Mouse (Mus musculus) heart, embryonic 10.5 days (tissue): ENCODE data around the gene Pdgfd. TPM values are rescaled to one million over a fixed set of nuclear protein-coding genes. Genes with fewer than 3 reads are reported as not detected.
"Not testable (repeated sequence)": the region's sequence is repeated elsewhere in the genome, so short reads cannot be mapped to it uniquely, and the experiment has no call there.

Experiments used
- DNase-seq: peaks from one replicate; pipeline ENCODE4 v3.0.0-alpha.2; 2017; ENCODE audit warnings: low spot score
- H3K27ac ChIP-seq: fragments of 300-500 bp; sonication (generic); 2 replicates; pipeline ENCODE4 v1.5.1; 2016; ENCODE audit warnings: mild to moderate bottlenecking
- H3K27me3 ChIP-seq: fragments of 300-500 bp; sonication (generic); 2 replicates; pipeline ENCODE4 v1.6.1; 2016; ENCODE audit warnings: mild to moderate bottlenecking; ENCODE audit not compliant: poor library complexity, insufficient read depth, severe bottlenecking
- H3K36me3 ChIP-seq: fragments of 300-500 bp; sonication (generic); 2 replicates; pipeline ENCODE4 v1.6.1; 2016; ENCODE audit warnings: mild to moderate bottlenecking, moderate library complexity
- H3K4me1 ChIP-seq: fragments of 300-500 bp; sonication (generic); 2 replicates; pipeline ENCODE4 v1.6.1; 2016; ENCODE audit warnings: mild to moderate bottlenecking
- H3K4me3 ChIP-seq: fragments of 300-500 bp; sonication (generic); 2 replicates; pipeline ENCODE4 v1.5.1; 2016; ENCODE audit warnings: mild to moderate bottlenecking, moderate library complexity
- H3K9me3 ChIP-seq: fragments of 300-500 bp; sonication (generic); 2 replicates; pipeline ENCODE4 v1.6.1; 2016; ENCODE audit warnings: mild to moderate bottlenecking, moderate library complexity
- WGBS: fragments of 180-500 bp; shearing (Covaris S2); methylation state at CpG from one replicate; pipeline ENCODE4 v1.1.7; 2016; 5-methylcytosine and 5-hydroxymethylcytosine counted together
- polyA plus RNA-seq: library from polyadenylated mRNA; unstranded; fragments of >200 nt; fragmentation: Nextera tagmentation; extraction: Ambion mirVana; gene quantifications from 2 replicates; pipeline ENCODE4 v1.2.1, GENCODE M21; 2016

Gene Pdgfd
- polyA plus RNA-seq, result 8.8 and 12.0 TPM in 2 replicates

DNA sequence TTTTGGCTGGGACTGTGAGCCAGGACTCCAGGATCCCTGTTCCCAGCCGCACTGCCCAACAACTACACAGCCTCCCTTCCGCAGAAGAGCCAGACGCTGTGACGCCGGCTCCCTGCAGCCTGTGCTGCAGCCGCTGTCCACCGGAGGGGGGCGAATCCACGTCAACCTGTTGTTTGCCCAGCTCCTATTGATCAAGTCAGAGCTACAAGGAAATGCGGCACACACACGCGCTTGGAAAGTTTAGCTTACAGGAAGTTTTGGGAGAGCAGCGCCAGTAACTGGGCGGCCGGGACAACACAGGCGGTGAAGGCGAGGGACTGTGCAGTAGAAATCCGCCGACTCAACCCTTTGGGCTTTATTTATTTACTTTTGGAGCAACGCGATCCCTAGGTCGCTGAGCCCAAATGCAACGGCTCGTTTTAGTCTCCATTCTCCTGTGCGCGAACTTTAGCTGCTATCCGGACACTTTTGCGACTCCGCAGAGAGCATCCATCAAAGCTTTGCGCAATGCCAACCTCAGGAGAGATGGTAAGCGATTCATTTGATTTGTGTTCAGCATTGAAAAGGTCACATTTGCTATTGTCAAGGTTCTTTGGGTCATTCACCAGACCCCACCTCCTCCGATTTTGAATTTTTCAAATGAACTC lies at the start of gene Pdgfd:
Gene Pdgfd, plus strand, starts transcription at position 194 of the 647 bp plus-strand sequence.
- no peaks in the 10 kb centered on the region for H3K36me3 ChIP-seq
- no peaks in the 10 kb centered on the region for H3K27me3 ChIP-seq
- 2% methylated on average over 32 of the region's 32 CpGs for WGBS

DNA sequence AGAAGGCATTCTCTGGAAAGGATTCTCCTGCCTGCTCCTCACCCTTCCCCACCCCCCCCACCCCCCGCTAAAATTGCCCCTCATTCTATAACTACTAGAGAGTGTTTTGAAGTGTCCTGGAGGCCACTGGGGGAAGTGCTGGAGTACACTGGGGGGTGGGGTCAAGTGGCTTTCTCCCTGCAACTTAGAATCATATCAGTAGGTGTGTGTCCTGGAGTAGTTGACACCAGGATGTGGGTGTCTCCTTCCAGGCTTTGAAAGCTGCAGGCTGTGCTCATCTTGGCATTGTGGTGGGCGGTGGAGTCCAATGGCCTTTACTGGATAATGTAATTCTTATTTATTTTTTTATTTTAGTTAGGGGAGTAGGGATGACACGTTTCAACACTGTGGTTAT lies 651 bp downstream of the Pdgfd start:
- no peak for DNase-seq
- Histone ChIP-seq H3K36me3 (no peaks in the 10 kb centered on the region), H3K27me3 (no peaks in the 10 kb centered on the region), H3K9me3 (no peaks in the 10 kb centered on the region), H3K4me1 (peaks cover 11% of the 10 kb centered on the region), H3K4me3 (peak overlapping the region; percentile 67), H3K27ac (peak overlapping the region; percentile 88)
- 35% methylated on average over 3 of the region's 3 CpGs for WGBS

More for the DNA sequence above, at the start of gene Pdgfd:
- no peaks in the 10 kb centered on the region for H3K9me3 ChIP-seq
- peak; percentile 90 for DNase-seq
- peak within 1 kb of the TSS; percentile 67 for H3K4me3 ChIP-seq
- H3K27ac ChIP-seq, result peak within 1 kb of the TSS; percentile 88
- H3K4me1 ChIP-seq, result peaks cover 11% of the 10 kb centered on the region

DNA sequence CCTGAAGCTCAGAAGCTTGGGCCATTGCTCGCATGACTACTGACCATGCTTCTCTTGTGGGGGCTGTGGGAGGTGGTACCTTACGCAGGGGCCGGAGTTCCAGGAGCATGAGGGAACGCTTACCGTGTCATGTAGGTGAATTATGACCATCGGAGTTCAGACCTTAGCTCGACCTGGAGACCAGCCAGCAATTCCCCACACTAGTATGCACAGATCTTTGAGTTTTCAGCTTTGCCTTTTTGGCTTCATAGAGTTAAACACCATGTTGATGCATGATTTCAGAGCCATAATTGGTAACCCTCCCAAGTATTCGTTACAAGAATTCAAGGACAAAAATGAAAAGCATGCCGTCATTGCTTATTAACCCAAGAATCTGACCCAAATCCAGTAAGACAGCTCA lies 2.6 kb downstream of the Pdgfd start:
- Histone ChIP-seq H3K27ac (no peak overlapping the region), H3K27me3 (no peaks in the 10 kb centered on the region), H3K36me3 (no peaks in the 10 kb centered on the region), H3K9me3 (no peaks in the 10 kb centered on the region), H3K4me1 (peaks cover 11% of the 10 kb centered on the region), H3K4me3 (no peak overlapping the region)
- no peak for DNase-seq
- WGBS, result 79% methylated on average over 9 of the region's 9 CpGs

DNA sequence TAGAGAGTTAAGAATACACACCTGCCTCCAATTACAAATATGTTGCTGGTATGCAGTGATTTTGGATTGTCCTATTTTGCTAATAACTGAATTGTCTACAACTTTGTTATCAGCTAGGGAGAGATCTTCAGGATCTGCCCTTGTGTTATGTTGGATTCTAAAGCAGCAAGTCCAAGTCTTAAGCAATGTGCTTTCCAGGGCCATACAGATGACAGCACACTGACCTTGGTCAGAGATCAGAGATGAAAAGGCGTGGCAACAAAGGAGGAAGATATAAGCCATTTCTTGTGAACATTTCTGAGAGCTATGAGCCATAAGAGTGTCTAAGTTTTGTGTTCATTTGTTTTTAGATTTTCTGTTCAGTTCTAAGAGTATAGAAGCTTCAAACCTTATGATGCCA lies 4.9 kb downstream of the Pdgfd start:
- Histone ChIP-seq H3K4me1 (peaks cover 7% of the 10 kb centered on the region), H3K9me3 (no peaks in the 10 kb centered on the region), H3K4me3 (no peak overlapping the region), H3K27ac (no peak overlapping the region), H3K27me3 (no peaks in the 10 kb centered on the region), H3K36me3 (no peaks in the 10 kb centered on the region)
- 82% methylated on average over 1 of the region's 1 CpGs for WGBS
- DNase-seq, result no peak

DNA sequence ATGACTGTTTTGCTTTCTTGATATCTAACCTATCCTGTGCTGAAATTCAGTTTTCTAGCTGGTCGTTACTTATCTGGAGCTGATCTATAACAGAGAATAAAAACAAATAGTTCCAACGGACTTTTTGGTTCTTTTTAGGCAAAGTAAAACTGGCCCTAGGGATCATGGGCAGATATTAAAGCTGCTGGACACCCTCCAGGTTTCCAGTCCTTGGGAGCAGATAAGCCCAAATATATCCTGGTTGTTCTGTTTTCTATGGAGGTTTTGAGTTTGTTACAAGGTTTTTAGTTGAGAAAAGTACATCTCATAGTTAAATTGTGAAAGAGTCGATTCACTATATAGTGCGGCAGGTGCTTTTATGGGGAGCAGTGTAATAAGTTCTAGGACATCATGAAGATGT lies 7.3 kb downstream of the Pdgfd start:
- H3K4me1 ChIP-seq, result no peaks in the 10 kb centered on the region
- no peak overlapping the region for H3K27ac ChIP-seq
- no peaks in the 10 kb centered on the region for H3K36me3 ChIP-seq
- WGBS, result 80% methylated on average over 4 of the region's 4 CpGs
- H3K4me3 ChIP-seq, result no peak overlapping the region
- DNase-seq, result no peak
- no peaks in the 10 kb centered on the region for H3K9me3 ChIP-seq
- H3K27me3 ChIP-seq, result no peaks in the 10 kb centered on the region

DNA sequence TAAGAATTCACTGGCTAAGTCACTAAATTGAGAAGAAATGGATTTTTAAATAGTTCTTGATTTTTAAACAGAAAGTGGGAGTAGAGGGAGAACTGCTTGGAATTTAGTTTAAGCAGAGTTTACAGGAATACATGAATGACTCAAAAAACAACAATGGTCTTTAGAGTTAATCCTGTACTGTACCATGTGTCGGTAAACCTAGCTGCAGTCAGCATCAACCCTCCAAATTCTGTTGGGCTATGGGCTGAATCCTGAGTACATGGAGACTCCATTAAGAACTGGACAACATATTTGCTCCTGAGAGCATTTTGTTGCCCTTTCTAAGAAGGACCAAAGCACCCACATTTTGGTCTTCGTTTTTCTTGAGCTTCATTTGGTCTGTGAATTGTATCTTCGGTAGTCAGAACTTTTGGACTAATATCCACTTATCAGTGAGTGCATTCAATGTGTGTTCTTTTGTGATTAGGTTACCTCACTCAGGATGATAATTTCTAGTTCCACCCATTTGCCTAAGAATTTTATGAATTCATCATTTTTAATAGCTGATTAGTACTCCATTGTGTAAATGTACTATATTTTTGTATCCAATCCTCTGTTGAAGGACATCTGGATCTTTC lies 14.0 kb downstream of the Pdgfd start:
- Histone ChIP-seq H3K27me3 (no peaks in the 10 kb centered on the region), H3K27ac (no peak overlapping the region), H3K36me3 (no peaks in the 10 kb centered on the region), H3K4me1 (no peaks in the 10 kb centered on the region), H3K4me3 (no peak overlapping the region), H3K9me3 (no peaks in the 10 kb centered on the region)
- no peak for DNase-seq
- WGBS, result 83% methylated on average over 3 of the region's 3 CpGs

DNA sequence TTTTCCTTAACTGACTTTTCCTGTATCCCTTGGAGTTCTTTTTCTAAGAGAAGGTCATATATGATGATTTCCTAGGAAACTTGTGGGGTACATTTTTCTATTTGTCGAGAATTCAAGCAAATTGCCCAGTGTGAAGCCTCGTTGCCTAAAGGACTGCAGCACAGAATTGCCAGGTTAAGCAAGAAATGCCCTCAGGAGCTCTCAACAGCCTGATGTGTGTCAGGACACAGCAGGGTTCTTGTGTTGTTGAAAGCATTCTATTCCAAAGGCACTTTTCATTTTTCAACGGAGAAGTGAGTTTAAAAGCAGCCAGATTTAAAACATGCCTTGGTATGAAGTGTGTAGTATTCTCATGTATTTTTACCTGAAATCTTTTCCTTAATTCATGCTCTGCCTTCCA lies 19.6 kb downstream of the Pdgfd start:
- Histone ChIP-seq H3K4me3 (no peak overlapping the region), H3K27me3 (no peaks in the 10 kb centered on the region), H3K36me3 (no peaks in the 10 kb centered on the region), H3K4me1 (0 out of 2 replicates have a peak, but pooled peaks cover 3% of the 10 kb centered on the region), H3K27ac (no peak overlapping the region), H3K9me3 (no peaks in the 10 kb centered on the region)
- DNase-seq, result no peak
- WGBS, result 38% methylated on average over 3 of the region's 3 CpGs

DNA sequence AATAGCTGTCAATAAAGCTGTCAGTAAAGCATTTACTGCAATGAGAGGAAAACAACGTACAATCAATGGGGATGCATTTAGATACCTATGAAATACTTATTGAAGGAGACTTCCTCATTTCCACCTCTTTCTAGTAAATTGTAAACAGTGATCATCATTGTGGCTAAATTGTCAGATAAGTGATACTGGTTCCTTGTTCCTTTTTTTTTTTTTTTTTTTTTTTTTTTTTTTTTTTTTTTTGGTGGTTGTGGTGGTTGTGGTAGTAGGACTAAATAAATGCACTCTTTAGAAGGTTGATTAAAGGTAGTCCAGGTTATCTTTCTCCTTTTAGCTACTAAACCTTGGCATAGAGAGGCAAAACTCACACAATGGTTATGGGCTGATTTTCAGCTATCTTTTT lies 25.0 kb downstream of the Pdgfd start:
- H3K27me3 ChIP-seq, result no peaks in the 10 kb centered on the region
- no peak overlapping the region for H3K27ac ChIP-seq
- H3K36me3 ChIP-seq, result no peaks in the 10 kb centered on the region
- no peaks in the 10 kb centered on the region for H3K9me3 ChIP-seq
- H3K4me3 ChIP-seq, result no peak overlapping the region
- 0 out of 2 replicates have a peak, but pooled peaks cover 3% of the 10 kb centered on the region for H3K4me1 ChIP-seq
- no peak for DNase-seq
- WGBS, result 88% methylated on average over 1 of the region's 1 CpGs

DNA sequence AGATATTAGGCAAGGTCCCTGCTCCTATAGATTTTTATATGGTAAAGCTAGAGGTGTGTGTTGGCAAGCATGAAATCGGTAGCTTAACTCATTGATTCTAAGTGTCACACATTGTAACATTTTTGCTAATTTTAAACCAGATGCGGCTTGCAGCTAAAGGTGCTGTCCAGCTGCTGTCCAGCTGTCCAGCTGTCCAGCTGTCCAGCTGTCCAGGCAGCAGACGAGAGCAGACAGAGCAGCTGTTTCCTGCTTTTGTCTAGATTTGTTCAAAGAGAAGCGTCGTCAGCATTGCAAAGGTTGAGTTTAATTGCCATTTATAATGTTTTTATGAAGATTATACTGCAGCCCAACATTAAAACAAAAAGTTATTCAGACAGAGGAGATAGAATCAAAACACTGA lies 44.5 kb downstream of the Pdgfd start:
- 75% methylated on average over 5 of the region's 5 CpGs for WGBS
- Histone ChIP-seq H3K4me3 (no peak overlapping the region), H3K36me3 (no peaks in the 10 kb centered on the region), H3K4me1 (no peaks in the 10 kb centered on the region), H3K9me3 (no peaks in the 10 kb centered on the region), H3K27me3 (no peaks in the 10 kb centered on the region), H3K27ac (no peak overlapping the region)
- DNase-seq, result no peak

DNA sequence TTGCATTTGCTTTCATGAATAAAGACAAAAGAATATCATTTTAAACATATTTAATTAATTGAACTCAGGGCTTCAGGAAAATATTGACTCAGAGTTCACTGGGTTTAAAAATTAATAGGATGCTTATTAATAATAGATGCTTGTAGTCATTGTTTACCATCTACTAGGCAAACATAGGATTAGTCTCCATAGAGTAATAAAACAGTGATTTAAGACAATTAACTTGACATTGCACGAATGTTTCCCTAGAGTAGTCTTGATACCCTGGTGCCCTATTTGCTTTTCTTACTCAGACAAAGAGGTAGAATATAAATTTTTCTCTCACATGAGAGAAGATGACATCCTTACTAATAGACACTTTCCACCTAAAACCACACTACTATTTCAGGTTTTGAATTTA lies 49.1 kb downstream of the Pdgfd start:
- no peaks in the 10 kb centered on the region for H3K27me3 ChIP-seq
- H3K4me1 ChIP-seq, result no peaks in the 10 kb centered on the region
- H3K27ac ChIP-seq, result no peak overlapping the region
- no peaks in the 10 kb centered on the region for H3K36me3 ChIP-seq
- 86% methylated on average over 1 of the region's 1 CpGs for WGBS
- no peaks in the 10 kb centered on the region for H3K9me3 ChIP-seq
- DNase-seq, result no peak
- H3K4me3 ChIP-seq, result no peak overlapping the region

DNA sequence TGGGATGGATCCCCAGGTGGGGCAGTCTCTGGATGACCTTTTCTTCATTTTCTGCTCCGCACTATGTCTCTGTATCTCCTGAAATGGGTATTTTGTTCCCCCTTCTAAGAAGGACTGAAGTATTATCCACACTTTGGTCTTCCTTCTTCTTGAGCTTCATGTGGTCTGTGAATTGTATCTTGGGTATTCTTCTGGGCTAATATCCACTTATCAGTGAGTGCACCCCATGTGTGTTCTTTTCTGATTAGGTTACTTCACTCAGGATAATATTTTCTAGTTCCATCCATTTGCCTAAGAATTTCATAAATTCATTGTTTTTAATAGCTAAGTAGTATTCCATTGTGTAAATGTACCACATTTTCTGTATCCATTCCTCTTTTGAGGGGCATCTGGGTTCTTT lies 67.6 kb downstream of the Pdgfd start:
- not testable (repeated sequence) for H3K4me1 ChIP-seq, H3K4me3 ChIP-seq, DNase-seq, H3K9me3 ChIP-seq, H3K36me3 ChIP-seq, H3K27ac ChIP-seq, H3K27me3 ChIP-seq
- 94% methylated on average over 1 of the region's 1 CpGs for WGBS

DNA sequence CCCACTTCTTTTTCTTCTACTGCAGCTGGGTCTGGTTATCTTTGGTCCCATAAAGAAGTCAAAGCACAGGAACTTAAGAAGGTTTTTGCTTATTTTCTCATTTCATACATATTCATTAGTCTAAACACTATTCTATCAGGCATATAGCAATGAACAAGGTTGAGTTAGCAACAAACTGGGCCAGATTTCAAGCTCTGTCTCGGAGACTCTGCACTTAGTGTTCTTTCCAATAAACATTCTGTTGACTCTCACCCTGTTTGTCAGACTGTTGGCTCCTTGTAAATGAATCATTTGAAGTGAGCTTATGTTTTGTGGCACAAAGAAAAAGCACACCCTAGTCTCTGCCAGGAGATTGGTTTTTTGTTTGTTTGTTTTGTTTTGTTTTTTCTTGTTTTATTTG lies 81.9 kb downstream of the Pdgfd start:
- no peak for DNase-seq
- H3K27ac ChIP-seq, result no peak overlapping the region
- 79% methylated on average over 1 of the region's 1 CpGs for WGBS
- H3K4me3 ChIP-seq, result no peak overlapping the region
- H3K4me1 ChIP-seq, result peaks cover 6% of the 10 kb centered on the region
- no peaks in the 10 kb centered on the region for H3K36me3 ChIP-seq
- no peaks in the 10 kb centered on the region for H3K27me3 ChIP-seq
- H3K9me3 ChIP-seq, result no peaks in the 10 kb centered on the region

DNA sequence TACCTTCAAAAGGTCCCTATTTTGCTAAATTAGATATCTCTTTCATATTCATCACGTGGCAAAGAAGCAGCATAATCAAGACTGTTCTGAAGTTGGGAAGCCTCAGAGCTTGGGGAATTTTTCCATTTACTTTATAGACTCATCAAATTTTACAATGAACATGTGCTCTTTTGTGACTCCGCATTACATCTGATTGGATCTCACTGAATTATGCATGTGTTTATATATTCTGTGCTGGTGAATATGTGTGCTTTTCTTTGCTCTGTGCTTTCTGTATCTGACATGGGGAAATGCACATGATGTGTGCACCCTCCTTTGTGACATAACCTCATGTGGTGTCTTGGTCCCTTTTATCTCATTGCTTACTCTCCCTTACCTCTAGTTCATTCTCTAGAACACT lies 83.6 kb downstream of the Pdgfd start:
- no peak for DNase-seq
- no peaks in the 10 kb centered on the region for H3K27me3 ChIP-seq
- H3K9me3 ChIP-seq, result no peaks in the 10 kb centered on the region
- whole genome bisulfite sequencing, result 86% methylated on average over 2 of the region's 2 CpGs
- no peak overlapping the region for H3K4me3 ChIP-seq
- H3K4me1 ChIP-seq, result peaks cover 6% of the 10 kb centered on the region
- H3K36me3 ChIP-seq, result no peaks in the 10 kb centered on the region
- no peak overlapping the region for H3K27ac ChIP-seq

DNA sequence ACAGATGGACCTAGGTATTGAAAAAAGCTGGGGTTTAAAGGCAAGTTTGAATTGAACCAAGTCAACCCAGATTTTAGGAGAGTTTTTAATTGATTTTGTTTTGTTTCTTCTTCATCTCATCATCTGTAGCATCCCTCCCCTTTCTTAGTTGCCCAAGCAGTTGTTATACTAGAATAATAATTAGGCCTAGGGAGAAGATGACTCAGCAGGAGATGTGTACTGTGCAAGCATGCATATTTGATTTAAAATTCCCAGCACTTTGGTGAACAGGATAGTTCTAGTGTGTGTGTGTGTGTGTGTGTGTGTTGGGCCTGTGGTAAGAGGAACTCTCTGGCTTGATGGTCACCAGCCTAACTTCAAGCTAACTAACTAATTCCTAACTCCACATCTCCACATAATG lies 88.7 kb downstream of the Pdgfd start:
- H3K4me3 ChIP-seq, result no peak overlapping the region
- H3K4me1 ChIP-seq, result no peaks in the 10 kb centered on the region
- H3K9me3 ChIP-seq, result no peaks in the 10 kb centered on the region
- no peaks in the 10 kb centered on the region for H3K27me3 ChIP-seq
- no peak overlapping the region for H3K27ac ChIP-seq
- H3K36me3 ChIP-seq, result no peaks in the 10 kb centered on the region
- DNase-seq, result no peak
